Mouse (Mus musculus): ENCODE data around the gene Cfap44.

- TF ChIP-seq POLR2A (IDR thresholded peaks at IDR 0.05; ENCODE audit: low read depth, low read length) (no peak), CTCF (IDR thresholded peaks at IDR 0.05; ENCODE audit: extremely low read depth, insufficient read depth, insufficient read length, insufficient replicate concordance) (no peak)
Observed at GRCm38 (mm10) chr16:44494441-44495108, 100.0 kb downstream of the Cfap44 start.
